Mouse (Mus musculus): ENCODE data around the gene Btbd8. TPM values are rescaled to one million over a fixed set of nuclear protein-coding genes. Genes with fewer than 3 reads are reported as not detected.

The Btbd8 gene
- polyA plus RNA-seq, 1 experiment from 2014 or later = 19.9 TPM

DNA sequence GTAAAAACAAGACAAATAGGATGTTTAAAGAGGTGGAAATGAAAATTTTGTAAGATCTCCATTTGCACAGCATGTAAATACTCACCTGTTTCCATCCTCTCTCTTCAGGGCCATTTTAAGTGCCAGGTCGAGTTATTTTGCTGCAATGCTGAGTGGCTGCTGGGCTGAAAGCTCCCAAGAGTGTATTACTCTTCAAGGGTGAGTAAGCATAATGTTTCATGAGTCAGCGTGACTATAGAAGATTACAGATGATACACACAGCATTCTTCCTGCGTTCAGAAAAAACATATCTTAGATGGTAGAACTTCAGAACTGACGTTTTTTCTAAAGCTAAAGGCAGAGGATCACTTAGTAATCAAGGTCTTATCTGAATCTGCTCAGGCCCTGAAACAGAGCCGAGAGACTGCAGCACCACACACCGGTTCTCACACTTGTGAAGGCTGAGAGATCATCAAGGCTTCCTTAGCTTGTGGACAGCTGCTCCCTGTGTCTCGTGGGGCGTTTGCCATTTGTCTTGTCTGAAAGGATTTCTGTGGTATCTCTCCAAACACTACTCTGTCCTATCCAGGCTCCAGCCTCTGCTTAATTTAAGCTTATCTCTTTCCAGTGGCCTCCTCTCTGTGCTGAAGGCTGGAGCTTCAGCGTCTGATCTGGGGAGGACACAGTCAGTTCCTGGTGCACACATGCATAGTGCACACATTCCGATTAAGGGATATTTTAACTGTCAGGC lies 33.0 kb downstream of the Btbd8 start:
- no peak overlapping the region for H3K4me2 ChIP-seq (ENCODE audit: low read length)
- H3K4me3 ChIP-seq (replicated peaks; ENCODE audit: low read depth, low read length) = no peak overlapping the region
- no peaks in the 10 kb centered on the region for H3K4me1 ChIP-seq (ENCODE audit: control insufficient read depth, insufficient read depth, low read length)
- H3K27me3 ChIP-seq (ENCODE audit: control insufficient read depth, insufficient read depth, low read length) = no peaks in the 10 kb centered on the region
- H3K27ac ChIP-seq (replicated peaks; ENCODE audit: low read depth, low read length) = no peak overlapping the region
- ATAC-seq (ENCODE audit: low FRiP score, low TSS enrichment) = no peak
- DNase-seq = no peak
- H3K36me3 ChIP-seq (ENCODE audit: control insufficient read depth, insufficient read depth, low read length) = 0 out of 2 replicates have a peak, but pooled peaks cover 6% of the 10 kb centered on the region
- whole genome bisulfite sequencing = 76% methylated on average over 10 of the region's 10 CpGs
- no peaks in the 10 kb centered on the region for H3K9me3 ChIP-seq (ENCODE audit: control insufficient read depth, low read length)
- H3K9ac ChIP-seq (replicated peaks; ENCODE audit: low read length) = no peak overlapping the region

GRCm38 (mm10) chr5:107480194-107480593 lies 42.4 kb downstream of the Btbd8 start:
- no peaks in the 10 kb centered on the region for H3K4me1 ChIP-seq (ENCODE audit: control insufficient read depth, insufficient read depth, low read length)
- H3K27ac ChIP-seq (replicated peaks; ENCODE audit: low read depth, low read length) = no peak overlapping the region
- no peaks in the 10 kb centered on the region for H3K36me3 ChIP-seq (ENCODE audit: control insufficient read depth, insufficient read depth, low read length)
- no peaks in the 10 kb centered on the region for H3K9me3 ChIP-seq (ENCODE audit: control insufficient read depth, low read length)
- 94% methylated on average over 2 of the region's 2 CpGs for WGBS
- no peaks in the 10 kb centered on the region for H3K27me3 ChIP-seq (ENCODE audit: control insufficient read depth, insufficient read depth, low read length)
- no peak for ATAC-seq (ENCODE audit: low FRiP score, low TSS enrichment)
- no peak overlapping the region for H3K4me3 ChIP-seq (replicated peaks; ENCODE audit: low read depth, low read length)
- no peak overlapping the region for H3K9ac ChIP-seq (replicated peaks; ENCODE audit: low read length)
- DNase-seq = no peak
- H3K4me2 ChIP-seq (ENCODE audit: low read length) = no peak overlapping the region

DNA sequence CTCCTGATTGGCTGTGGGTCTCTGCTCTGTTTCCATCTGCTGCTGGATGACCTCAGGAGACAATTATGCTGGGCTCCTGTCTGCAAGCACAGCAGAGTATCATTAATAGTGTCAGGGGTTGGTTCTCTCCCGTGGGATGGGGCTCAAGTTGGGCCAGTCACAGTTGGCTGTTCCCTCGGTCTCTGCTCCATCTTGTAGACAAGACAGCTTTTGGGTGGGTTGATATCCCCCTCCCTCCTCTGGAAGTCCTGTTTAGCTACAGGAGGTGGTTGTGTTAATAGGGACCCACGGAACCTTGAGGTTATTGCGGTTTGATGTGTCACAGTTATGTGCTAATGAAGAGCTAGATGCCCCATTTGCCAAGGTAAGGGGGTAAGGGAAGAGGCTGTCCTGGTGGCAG lies 51.2 kb downstream of the Btbd8 start:
- Histone ChIP-seq H3K27me3 (ENCODE audit: control insufficient read depth, insufficient read depth, low read length) (no peaks in the 10 kb centered on the region), H3K36me3 (ENCODE audit: control insufficient read depth, insufficient read depth, low read length) (0 out of 2 replicates have a peak, but pooled peaks cover 3% of the 10 kb centered on the region), H3K4me1 (ENCODE audit: control insufficient read depth, insufficient read depth, low read length) (no peaks in the 10 kb centered on the region), H3K4me3 (replicated peaks; ENCODE audit: low read depth, low read length) (no peak overlapping the region), H3K4me2 (ENCODE audit: low read length) (no peak overlapping the region), H3K9me3 (ENCODE audit: control insufficient read depth, low read length) (no peaks in the 10 kb centered on the region), H3K27ac (replicated peaks; ENCODE audit: low read depth, low read length) (no peak overlapping the region), H3K9ac (replicated peaks; ENCODE audit: low read length) (no peak overlapping the region)
- no peak for ATAC-seq (ENCODE audit: low FRiP score, low TSS enrichment)
- WGBS = 76% methylated on average over 4 of the region's 4 CpGs
- DNase-seq = no peak

GRCm38 (mm10) chr5:107491036-107491435 lies 53.2 kb downstream of the Btbd8 start:
- Histone ChIP-seq H3K4me1 (ENCODE audit: control insufficient read depth, insufficient read depth, low read length) (no peaks in the 10 kb centered on the region), H3K36me3 (ENCODE audit: control insufficient read depth, insufficient read depth, low read length) (0 out of 2 replicates have a peak, but pooled peaks cover 3% of the 10 kb centered on the region), H3K9ac (replicated peaks; ENCODE audit: low read length) (no peak overlapping the region), H3K27ac (replicated peaks; ENCODE audit: low read depth, low read length) (no peak overlapping the region), H3K27me3 (ENCODE audit: control insufficient read depth, insufficient read depth, low read length) (no peaks in the 10 kb centered on the region), H3K9me3 (ENCODE audit: control insufficient read depth, low read length) (no peaks in the 10 kb centered on the region), H3K4me2 (ENCODE audit: low read length) (no peak overlapping the region), H3K4me3 (replicated peaks; ENCODE audit: low read depth, low read length) (no peak overlapping the region)
- 80% methylated on average over 9 of the region's 9 CpGs for WGBS
- ATAC-seq (ENCODE audit: low FRiP score, low TSS enrichment) = no peak
- DNase-seq = no peak

- Histone ChIP-seq H3K27ac (replicated peaks; ENCODE audit: low read depth, low read length) (no peak overlapping the region), H3K9me3 (ENCODE audit: control insufficient read depth, low read length) (no peaks in the 10 kb centered on the region), H3K27me3 (ENCODE audit: control insufficient read depth, insufficient read depth, low read length) (no peaks in the 10 kb centered on the region), H3K4me1 (ENCODE audit: control insufficient read depth, insufficient read depth, low read length) (0 out of 2 replicates have a peak, but pooled peaks cover 2% of the 10 kb centered on the region), H3K4me3 (replicated peaks; ENCODE audit: low read depth, low read length) (no peak overlapping the region), H3K4me2 (ENCODE audit: low read length) (no peak overlapping the region), H3K9ac (replicated peaks; ENCODE audit: low read length) (no peak overlapping the region), H3K36me3 (ENCODE audit: control insufficient read depth, insufficient read depth, low read length) (0 out of 2 replicates have a peak, but pooled peaks cover 3% of the 10 kb centered on the region)
- ATAC-seq (ENCODE audit: low FRiP score, low TSS enrichment) (no peak), DNase-seq (no peak)
- WGBS = 97% methylated on average over 2 of the region's 2 CpGs
These were observed 54.7 kb downstream of the Btbd8 start for GRCm38 (mm10) chr5:107492471-107492870.

DNA sequence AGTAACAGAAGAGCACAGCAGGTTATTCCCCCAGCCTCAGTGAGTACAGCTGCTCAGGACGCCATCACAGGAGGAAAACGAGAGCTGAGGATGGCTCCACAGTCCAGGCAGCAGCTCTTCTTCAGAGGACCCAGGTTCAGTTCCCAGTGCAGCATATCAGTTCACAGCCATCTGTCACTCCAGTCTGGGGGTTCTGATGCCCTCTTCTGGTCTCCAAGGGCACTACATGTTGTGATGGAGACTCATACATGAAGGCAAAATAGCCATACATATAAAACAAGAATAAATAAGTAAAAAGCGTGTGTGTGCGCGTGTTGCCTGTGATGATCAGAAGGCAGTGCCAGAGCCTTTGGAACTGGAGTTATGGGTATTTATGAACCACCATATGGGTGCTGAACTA lies 57.0 kb downstream of the Btbd8 start:
- Histone ChIP-seq H3K9me3 (ENCODE audit: control insufficient read depth, low read length) (no peaks in the 10 kb centered on the region), H3K27me3 (ENCODE audit: control insufficient read depth, insufficient read depth, low read length) (no peaks in the 10 kb centered on the region), H3K36me3 (ENCODE audit: control insufficient read depth, insufficient read depth, low read length) (0 out of 2 replicates have a peak, but pooled peaks cover 3% of the 10 kb centered on the region), H3K4me2 (ENCODE audit: low read length) (no peak overlapping the region), H3K4me1 (ENCODE audit: control insufficient read depth, insufficient read depth, low read length) (peaks cover 13% of the 10 kb centered on the region; the same call in 1 of the 2 replicates), H3K9ac (replicated peaks; ENCODE audit: low read length) (no peak overlapping the region), H3K4me3 (replicated peaks; ENCODE audit: low read depth, low read length) (no peak overlapping the region), H3K27ac (replicated peaks; ENCODE audit: low read depth, low read length) (no peak overlapping the region)
- 95% methylated on average over 5 of the region's 5 CpGs for WGBS
- DNase-seq (no peak), ATAC-seq (ENCODE audit: low FRiP score, low TSS enrichment) (no peak)

DNA sequence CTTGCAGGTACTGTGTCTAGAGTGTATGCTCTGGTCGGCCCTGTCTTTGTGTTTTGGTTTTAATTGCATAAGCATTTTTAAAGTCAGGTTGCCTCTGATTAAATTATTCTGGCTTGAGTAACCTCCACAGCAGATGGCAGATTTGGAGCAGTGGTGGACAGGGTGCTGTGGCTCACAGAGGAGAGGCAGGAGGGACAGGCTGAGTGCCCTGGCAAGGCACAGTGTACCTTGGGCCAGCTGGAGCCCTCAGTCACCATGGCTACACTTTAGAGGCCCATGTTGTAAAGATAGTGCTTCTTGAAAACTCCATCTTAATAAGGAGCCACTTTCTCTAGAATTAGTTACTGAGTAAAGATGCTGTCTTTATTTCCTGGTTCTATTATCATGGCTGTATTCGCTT lies 58.2 kb downstream of the Btbd8 start:
- H3K4me3 ChIP-seq (replicated peaks; ENCODE audit: low read depth, low read length) = no peak overlapping the region
- ATAC-seq (ENCODE audit: low FRiP score, low TSS enrichment) (no peak), DNase-seq (peak; percentile 4)
- H3K4me1 ChIP-seq (ENCODE audit: control insufficient read depth, insufficient read depth, low read length) = peaks cover 13% of the 10 kb centered on the region; the same call in 1 of the 2 replicates
- 87% methylated on average over 2 of the region's 2 CpGs for whole genome bisulfite sequencing
- H3K36me3 ChIP-seq (ENCODE audit: control insufficient read depth, insufficient read depth, low read length) = 0 out of 2 replicates have a peak, but pooled peaks cover 3% of the 10 kb centered on the region
- H3K27me3 ChIP-seq (ENCODE audit: control insufficient read depth, insufficient read depth, low read length) = no peaks in the 10 kb centered on the region
- no peak overlapping the region for H3K4me2 ChIP-seq (ENCODE audit: low read length)
- H3K9ac ChIP-seq (replicated peaks; ENCODE audit: low read length) = no peak overlapping the region
- no peaks in the 10 kb centered on the region for H3K9me3 ChIP-seq (ENCODE audit: control insufficient read depth, low read length)
- H3K27ac ChIP-seq (replicated peaks; ENCODE audit: low read depth, low read length) = 0 out of 2 replicates have a peak overlapping the region, but pooled peaks have one; percentile 1

DNA sequence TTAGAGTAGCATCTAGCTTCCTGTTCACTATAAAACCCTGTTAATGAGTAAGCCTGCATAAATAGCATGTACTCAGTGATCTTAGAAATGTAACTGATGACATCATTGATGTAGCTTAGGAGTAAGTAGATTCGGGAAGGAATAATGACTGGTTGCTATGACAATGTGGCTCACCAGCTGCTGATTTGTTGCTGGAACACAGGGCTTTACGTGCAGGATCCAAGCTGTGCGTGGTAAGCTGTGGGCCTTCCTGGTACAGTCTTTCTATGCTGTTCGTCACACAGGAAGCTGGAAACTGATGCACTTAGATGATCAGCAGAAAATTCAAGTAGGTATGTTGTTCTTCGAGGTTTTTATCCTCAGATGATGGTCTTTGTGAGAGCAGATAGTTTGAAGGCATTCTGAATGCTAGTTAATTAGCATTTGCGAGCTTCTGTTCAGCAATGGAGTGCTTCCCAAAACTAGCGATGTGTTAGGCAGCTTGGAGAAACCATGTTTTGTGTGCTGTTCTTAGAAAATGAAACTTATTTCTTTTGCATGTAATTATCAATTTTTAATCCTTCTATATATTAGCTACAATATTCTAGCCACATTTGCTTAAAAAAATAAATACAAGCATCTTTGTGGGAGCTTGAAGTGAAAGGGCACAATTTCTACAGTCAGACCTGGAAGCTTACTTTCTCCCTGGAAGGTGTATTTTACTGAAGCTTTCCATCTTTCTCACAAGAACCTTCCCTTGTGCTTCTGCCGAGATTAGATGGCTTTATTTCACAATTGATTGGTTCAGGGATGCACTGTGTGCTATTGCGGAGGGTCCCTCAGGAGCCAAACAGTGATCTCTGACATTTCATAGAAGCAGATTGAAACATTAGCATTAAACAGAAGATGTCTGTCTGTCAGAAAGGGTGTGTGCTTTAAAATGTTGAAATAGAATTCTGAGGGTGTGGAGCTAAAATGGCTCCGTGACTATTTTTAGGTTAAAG lies 60.0 kb downstream of the Btbd8 start:
- H3K4me1 ChIP-seq (ENCODE audit: control insufficient read depth, insufficient read depth, low read length) = peaks cover 13% of the 10 kb centered on the region; the same call in 1 of the 2 replicates
- ATAC-seq (ENCODE audit: low FRiP score, low TSS enrichment) = peak; percentile 94
- H3K4me3 ChIP-seq (replicated peaks; ENCODE audit: low read depth, low read length) = peak overlapping the region; percentile 30
- H3K27ac ChIP-seq (replicated peaks; ENCODE audit: low read depth, low read length) = peak overlapping the region; percentile 89
- H3K36me3 ChIP-seq (ENCODE audit: control insufficient read depth, insufficient read depth, low read length) = peaks cover 4% of the 10 kb centered on the region; the same call in 1 of the 2 replicates
- H3K27me3 ChIP-seq (ENCODE audit: control insufficient read depth, insufficient read depth, low read length) = no peaks in the 10 kb centered on the region
- peak overlapping the region; percentile 54 for H3K4me2 ChIP-seq (ENCODE audit: low read length)
- H3K9me3 ChIP-seq (ENCODE audit: control insufficient read depth, low read length) = no peaks in the 10 kb centered on the region
- 24% methylated on average over 10 of the region's 10 CpGs for WGBS
- peak overlapping the region; percentile 38 for H3K9ac ChIP-seq (replicated peaks; ENCODE audit: low read length)
- DNase-seq = peak; percentile 89

Data from midbrain, embryonic 14.5 days (tissue).